Mouse (Mus musculus) embryonic facial prominence, embryonic 13.5 days (tissue): Measurements from ENCODE around the gene Arid5a. TPM values are rescaled to one million over a fixed set of nuclear protein-coding genes. Genes with fewer than 3 reads are reported as not detected.

Experiments used
- ATAC-seq: fragments of 200-750 bp; cut with Nextera tagmentation; 2 replicates; pipeline ENCODE4 v1.8.0; 2017; ENCODE audit warnings: low read depth; ENCODE audit not compliant: insufficient number of reproducible peaks, insufficient read depth, low FRiP score, low TSS enrichment
- H3K27ac ChIP-seq: fragments of 300-500 bp; sonication (generic); 2 replicates; pipeline ENCODE4 v1.5.1; 2015; ENCODE audit warnings: moderate library complexity, mild to moderate bottlenecking, inconsistent platforms
- H3K27me3 ChIP-seq: fragments of 300-500 bp; sonication (generic); 2 replicates; pipeline ENCODE4 v1.6.1; 2015; ENCODE audit warnings: mild to moderate bottlenecking, inconsistent platforms
- H3K36me3 ChIP-seq: fragments of 300-500 bp; sonication (generic); 2 replicates; pipeline ENCODE4 v1.6.1; 2015; ENCODE audit warnings: mild to moderate bottlenecking, inconsistent platforms
- H3K4me1 ChIP-seq: fragments of 300-500 bp; sonication (generic); 2 replicates; pipeline ENCODE4 v1.6.1; 2015; ENCODE audit warnings: inconsistent platforms
- H3K4me2 ChIP-seq: fragments of 300-500 bp; sonication (generic); 2 replicates; pipeline ENCODE4 v1.6.1; 2015; ENCODE audit warnings: moderate library complexity, mild to moderate bottlenecking, inconsistent platforms
- H3K4me3 ChIP-seq: fragments of 300-500 bp; sonication (generic); 2 replicates; pipeline ENCODE4 v1.5.1; 2015; ENCODE audit warnings: mild to moderate bottlenecking, inconsistent platforms
- H3K9ac ChIP-seq: fragments of 300-500 bp; sonication (generic); 2 replicates; pipeline ENCODE4 v1.6.1; 2015; ENCODE audit warnings: mild to moderate bottlenecking, inconsistent platforms
- H3K9me3 ChIP-seq: fragments of 300-500 bp; sonication (generic); 2 replicates; pipeline ENCODE4 v1.6.1; 2016; ENCODE audit warnings: inconsistent platforms
- WGBS: fragments of 180-500 bp; shearing (Covaris S2); methylation state at CpG from one replicate; pipeline ENCODE4 v1.1.7; 2015; ENCODE audit warnings: mixed read lengths; 5-methylcytosine and 5-hydroxymethylcytosine counted together
- polyA plus RNA-seq: library from polyadenylated mRNA; unstranded; fragments of >200 nt; fragmentation: Nextera tagmentation; extraction: Ambion mirVana; gene quantifications from 2 replicates; pipeline ENCODE4 v1.2.1, GENCODE M21; 2015

Gene Arid5a
- polyA plus RNA-seq, 1 experiment from 2014 or later: 6.3 TPM

- Histone ChIP-seq H3K4me2 (no peak overlapping the region), H3K4me3 (no peak overlapping the region), H3K27me3 (peaks cover 31% of the 10 kb centered on the region), H3K27ac (no peak overlapping the region), H3K9ac (no peak overlapping the region), H3K36me3 (no peaks in the 10 kb centered on the region), H3K9me3 (no peaks in the 10 kb centered on the region), H3K4me1 (peaks cover 24% of the 10 kb centered on the region)
- ATAC-seq: no peak
- 73% methylated on average over 8 of the region's 8 CpGs for WGBS
Observed at GRCm38 (mm10) chr1:36271516-36272230, 35.9 kb upstream of the Arid5a start.

- peaks cover 31% of the 10 kb centered on the region for H3K27me3 ChIP-seq
- H3K9ac ChIP-seq: no peak overlapping the region
- no peak overlapping the region for H3K4me3 ChIP-seq
- no peak overlapping the region for H3K27ac ChIP-seq
- H3K36me3 ChIP-seq: no peaks in the 10 kb centered on the region
- peaks cover 24% of the 10 kb centered on the region for H3K4me1 ChIP-seq
- no peaks in the 10 kb centered on the region for H3K9me3 ChIP-seq
- H3K4me2 ChIP-seq: no peak overlapping the region
- ATAC-seq: no peak
- WGBS: 64% methylated on average over 5 of the region's 5 CpGs
Observed at GRCm38 (mm10) chr1:36272546-36272945, 35.0 kb upstream of the Arid5a start.

- no peak overlapping the region for H3K27ac ChIP-seq
- no peak overlapping the region for H3K9ac ChIP-seq
- no peaks in the 10 kb centered on the region for H3K9me3 ChIP-seq
- 19% methylated on average over 9 of the region's 9 CpGs for WGBS
- peaks cover 24% of the 10 kb centered on the region for H3K4me1 ChIP-seq
- ATAC-seq: no peak
- no peaks in the 10 kb centered on the region for H3K36me3 ChIP-seq
- no peak overlapping the region for H3K4me3 ChIP-seq
- no peak overlapping the region for H3K4me2 ChIP-seq
- H3K27me3 ChIP-seq: peaks cover 31% of the 10 kb centered on the region
Observed at GRCm38 (mm10) chr1:36273288-36273687, 34.2 kb upstream of the Arid5a start.

- Histone ChIP-seq H3K4me3 (no peak within 1 kb of the TSS), H3K36me3 (no peaks in the 10 kb centered on the region), H3K4me2 (no peak within 1 kb of the TSS), H3K9ac (no peak within 1 kb of the TSS), H3K4me1 (peaks cover 20% of the 10 kb centered on the region), H3K27ac (no peak within 1 kb of the TSS), H3K9me3 (no peaks in the 10 kb centered on the region), H3K27me3 (peaks cover 19% of the 10 kb centered on the region)
- ATAC-seq: no peak
- 94% methylated on average over 5 of the region's 5 CpGs for WGBS
Observed at GRCm38 (mm10) chr1:36274455-36274854, 33.1 kb upstream of the Arid5a start, which contains the start of gene Neurl3. Gene Neurl3 (minus strand): TSS chr1:36274679.

GRCm38 (mm10) chr1:36275635-36276389 lies 31.7 kb upstream of the Arid5a start:
- no peak for ATAC-seq
- no peaks in the 10 kb centered on the region for H3K36me3 ChIP-seq
- H3K4me1 ChIP-seq: peaks cover 16% of the 10 kb centered on the region
- H3K4me3 ChIP-seq: no peak overlapping the region
- no peak overlapping the region for H3K9ac ChIP-seq
- H3K9me3 ChIP-seq: no peaks in the 10 kb centered on the region
- no peak overlapping the region for H3K4me2 ChIP-seq
- 70% methylated on average over 13 of the region's 13 CpGs for WGBS
- H3K27ac ChIP-seq: no peak overlapping the region
- H3K27me3 ChIP-seq: peaks cover 6% of the 10 kb centered on the region

GRCm38 (mm10) chr1:36277267-36278060 lies 30.1 kb upstream of the Arid5a start:
- Histone ChIP-seq H3K4me1 (peaks cover 11% of the 10 kb centered on the region), H3K27ac (no peak overlapping the region), H3K9ac (no peak overlapping the region), H3K27me3 (no peaks in the 10 kb centered on the region), H3K4me3 (no peak overlapping the region), H3K4me2 (no peak overlapping the region), H3K36me3 (no peaks in the 10 kb centered on the region), H3K9me3 (no peaks in the 10 kb centered on the region)
- 20% methylated on average over 7 of the region's 7 CpGs for WGBS
- no peak for ATAC-seq

- Histone ChIP-seq H3K4me3 (no peak overlapping the region), H3K9ac (no peak overlapping the region), H3K4me1 (no peaks in the 10 kb centered on the region), H3K36me3 (no peaks in the 10 kb centered on the region), H3K27me3 (no peaks in the 10 kb centered on the region), H3K27ac (no peak overlapping the region), H3K9me3 (no peaks in the 10 kb centered on the region), H3K4me2 (no peak overlapping the region)
- 21% methylated on average over 3 of the region's 3 CpGs for WGBS
- ATAC-seq: no peak
Observed at GRCm38 (mm10) chr1:36279202-36279601, 28.3 kb upstream of the Arid5a start.

- Histone ChIP-seq H3K9ac (no peak overlapping the region), H3K9me3 (no peaks in the 10 kb centered on the region), H3K4me2 (no peak overlapping the region), H3K4me1 (no peaks in the 10 kb centered on the region), H3K36me3 (no peaks in the 10 kb centered on the region), H3K27ac (no peak overlapping the region), H3K27me3 (no peaks in the 10 kb centered on the region), H3K4me3 (no peak overlapping the region)
- WGBS: 90% methylated on average over 3 of the region's 3 CpGs
- ATAC-seq: no peak
Observed at GRCm38 (mm10) chr1:36280938-36281337, 26.6 kb upstream of the Arid5a start.

- no peak overlapping the region for H3K4me3 ChIP-seq
- H3K27me3 ChIP-seq: no peaks in the 10 kb centered on the region
- ATAC-seq: no peak
- H3K27ac ChIP-seq: no peak overlapping the region
- no peaks in the 10 kb centered on the region for H3K4me1 ChIP-seq
- H3K36me3 ChIP-seq: no peaks in the 10 kb centered on the region
- H3K4me2 ChIP-seq: no peak overlapping the region
- H3K9me3 ChIP-seq: no peaks in the 10 kb centered on the region
- no peak overlapping the region for H3K9ac ChIP-seq
- WGBS: 85% methylated on average over 6 of the region's 6 CpGs
Observed at GRCm38 (mm10) chr1:36281849-36282248, 25.7 kb upstream of the Arid5a start.

GRCm38 (mm10) chr1:36293470-36293869 lies 14.1 kb upstream of the Arid5a start:
- H3K27me3 ChIP-seq: peaks cover 17% of the 10 kb centered on the region
- no peak overlapping the region for H3K4me2 ChIP-seq
- H3K4me3 ChIP-seq: no peak overlapping the region
- H3K36me3 ChIP-seq: no peaks in the 10 kb centered on the region
- H3K9ac ChIP-seq: no peak overlapping the region
- no peaks in the 10 kb centered on the region for H3K9me3 ChIP-seq
- H3K4me1 ChIP-seq: no peaks in the 10 kb centered on the region
- no peak; the same call in 1 of the 2 replicates for ATAC-seq
- H3K27ac ChIP-seq: no peak overlapping the region
- 91% methylated on average over 8 of the region's 8 CpGs for WGBS

GRCm38 (mm10) chr1:36294402-36294801 lies 13.1 kb upstream of the Arid5a start:
- peaks cover 3% of the 10 kb centered on the region; the same call in 1 of the 2 replicates for H3K4me1 ChIP-seq
- WGBS: 75% methylated on average over 3 of the region's 3 CpGs
- no peaks in the 10 kb centered on the region for H3K9me3 ChIP-seq
- no peak overlapping the region for H3K4me2 ChIP-seq
- peaks cover 26% of the 10 kb centered on the region for H3K27me3 ChIP-seq
- no peak overlapping the region for H3K27ac ChIP-seq
- no peak overlapping the region for H3K4me3 ChIP-seq
- no peaks in the 10 kb centered on the region for H3K36me3 ChIP-seq
- H3K9ac ChIP-seq: no peak overlapping the region
- no peak for ATAC-seq
